Mouse (Mus musculus): ENCODE data around the gene Qtrt1.

GRCm38 (mm10) chr9:21424631-21425555 is 13.3 kb downstream of the Qtrt1 start, which contains the start of gene Dnm2:
- peak; percentile 9 for TF ChIP-seq CTCF (IDR thresholded peaks at IDR 0.05)
- peak; percentile 94 for TF ChIP-seq EP300 (IDR thresholded peaks at IDR 0.05)
